Mouse (Mus musculus) midbrain, embryonic 14.5 days (tissue): Measurements from ENCODE around the gene Haao. TPM values are rescaled to one million over a fixed set of nuclear protein-coding genes. Genes with fewer than 3 reads are reported as not detected.

ENCODE experiments used
- ATAC-seq: fragments of 200-750 bp; cut with Nextera tagmentation; 2 replicates; pipeline ENCODE4 v1.8.0; 2017; ENCODE audit warnings: moderate number of reproducible peaks, moderate library complexity; ENCODE audit not compliant: low FRiP score, low TSS enrichment
- DNase-seq: peaks from one replicate; pipeline ENCODE4 v3.0.0-alpha.2; 2015
- H3K27ac ChIP-seq: fragments of 300-500 bp; sonication (generic); replicated peaks from 2 replicates; pipeline ENCODE4 v1.5.1; 2014; ENCODE audit warnings: mild to moderate bottlenecking, low read depth, low read length, moderate library complexity
- H3K27me3 ChIP-seq: fragments of 300-500 bp; sonication (generic); 2 replicates; pipeline ENCODE4 v1.6.1; 2014; ENCODE audit warnings: low read length, control low read depth, mixed read lengths; ENCODE audit not compliant: control insufficient read depth, insufficient read depth
- H3K36me3 ChIP-seq: fragments of 300-500 bp; sonication (generic); 2 replicates; pipeline ENCODE4 v1.6.1; 2014; ENCODE audit warnings: low read length, control low read depth; ENCODE audit not compliant: control insufficient read depth, insufficient read depth
- H3K4me1 ChIP-seq: fragments of 300-500 bp; sonication (generic); 2 replicates; pipeline ENCODE4 v1.6.1; 2014; ENCODE audit warnings: mild to moderate bottlenecking, antibody characterized with exemption, low read length, control low read depth; ENCODE audit not compliant: control insufficient read depth, insufficient read depth
- H3K4me2 ChIP-seq: fragments of 300-500 bp; sonication (generic); 2 replicates; pipeline ENCODE4 v1.6.1; 2014; ENCODE audit warnings: mild to moderate bottlenecking, low read length, moderate library complexity
- H3K4me3 ChIP-seq: fragments of 300-500 bp; sonication (generic); replicated peaks from 2 replicates; pipeline ENCODE4 v1.5.1; 2014; ENCODE audit warnings: low read depth, low read length
- H3K9ac ChIP-seq: fragments of 300-500 bp; sonication (generic); replicated peaks from 2 replicates; pipeline ENCODE4 v1.6.1; 2014; ENCODE audit warnings: mild to moderate bottlenecking, low read length, moderate library complexity
- H3K9me3 ChIP-seq: fragments of 300-500 bp; sonication (generic); 2 replicates; pipeline ENCODE4 v1.6.1; 2016; ENCODE audit warnings: low read length, control low read depth, mixed read lengths; ENCODE audit not compliant: control insufficient read depth
- WGBS: fragments of 180-500 bp; shearing (Covaris S2); extraction: QIAGEN DNeasy Blood & Tissue Kit; methylation state at CpG from one replicate; pipeline ENCODE4 v1.1.7; 2014; 5-methylcytosine and 5-hydroxymethylcytosine counted together
- polyA plus RNA-seq: library from polyadenylated mRNA; unstranded; fragments of >200 nt; fragmentation: Nextera tagmentation; extraction: Ambion mirVana; gene quantifications from 2 replicates; pipeline ENCODE4 v1.2.1, GENCODE M21; 2014

Gene Haao
- polyA plus RNA-seq, 1 experiment from 2014 or later: 0.20 TPM

GRCm38 (mm10) chr17:83887241-83887640 is 39.5 kb upstream of the Haao start:
- no peaks in the 10 kb centered on the region for H3K9me3 ChIP-seq
- no peak for ATAC-seq
- 86% methylated on average over 5 of the region's 5 CpGs for WGBS

GRCm38 (mm10) chr17:83886395-83886794 is 38.6 kb upstream of the Haao start:
- Histone ChIP-seq H3K27me3 (no peaks in the 10 kb centered on the region), H3K4me1 (no peaks in the 10 kb centered on the region), H3K4me3 (no peak overlapping the region), H3K36me3 (no peaks in the 10 kb centered on the region), H3K4me2 (no peak overlapping the region), H3K27ac (no peak overlapping the region), H3K9me3 (no peaks in the 10 kb centered on the region), H3K9ac (no peak overlapping the region)
- DNase-seq: no peak
- 88% methylated on average over 3 of the region's 3 CpGs for WGBS
- ATAC-seq: no peak

More at GRCm38 (mm10) chr17:83887241-83887640, 39.5 kb upstream of the Haao start:
- Histone ChIP-seq H3K4me2 (no peak overlapping the region), H3K4me1 (no peaks in the 10 kb centered on the region), H3K27ac (no peak overlapping the region), H3K9ac (no peak overlapping the region), H3K4me3 (no peak overlapping the region), H3K36me3 (no peaks in the 10 kb centered on the region), H3K27me3 (no peaks in the 10 kb centered on the region)
- DNase-seq: no peak

GRCm38 (mm10) chr17:83885750-83886149 is 38.0 kb upstream of the Haao start:
- no peaks in the 10 kb centered on the region for H3K36me3 ChIP-seq
- DNase-seq: no peak
- no peak overlapping the region for H3K9ac ChIP-seq
- H3K27me3 ChIP-seq: no peaks in the 10 kb centered on the region
- no peak overlapping the region for H3K4me3 ChIP-seq
- H3K4me1 ChIP-seq: no peaks in the 10 kb centered on the region
- H3K4me2 ChIP-seq: no peak overlapping the region
- 90% methylated on average over 5 of the region's 5 CpGs for WGBS
- no peak overlapping the region for H3K27ac ChIP-seq
- ATAC-seq: no peak
- H3K9me3 ChIP-seq: no peaks in the 10 kb centered on the region

- DNase-seq (no peak), ATAC-seq (no peak)
- Histone ChIP-seq H3K9me3 (no peaks in the 10 kb centered on the region), H3K9ac (no peak overlapping the region), H3K4me2 (no peak overlapping the region), H3K27me3 (no peaks in the 10 kb centered on the region), H3K27ac (no peak overlapping the region), H3K4me1 (no peaks in the 10 kb centered on the region), H3K4me3 (no peak overlapping the region), H3K36me3 (no peaks in the 10 kb centered on the region)
- 93% methylated on average over 13 of the region's 13 CpGs for WGBS
Observed at GRCm38 (mm10) chr17:83885021-83885582, 37.3 kb upstream of the Haao start.

- Histone ChIP-seq H3K4me1 (no peaks in the 10 kb centered on the region), H3K27ac (no peak overlapping the region), H3K36me3 (no peaks in the 10 kb centered on the region), H3K4me3 (no peak overlapping the region), H3K9ac (no peak overlapping the region), H3K9me3 (no peaks in the 10 kb centered on the region), H3K27me3 (no peaks in the 10 kb centered on the region), H3K4me2 (no peak overlapping the region)
- DNase-seq (no peak), ATAC-seq (no peak)
- WGBS: 90% methylated on average over 2 of the region's 2 CpGs
Observed at GRCm38 (mm10) chr17:83882788-83883187, 35.0 kb upstream of the Haao start.

GRCm38 (mm10) chr17:83881071-83881470 is 33.3 kb upstream of the Haao start:
- H3K4me1 ChIP-seq: no peaks in the 10 kb centered on the region
- H3K9me3 ChIP-seq: no peaks in the 10 kb centered on the region
- H3K9ac ChIP-seq: no peak overlapping the region
- H3K4me2 ChIP-seq: no peak overlapping the region
- ATAC-seq (no peak), DNase-seq (no peak)
- 89% methylated on average over 3 of the region's 3 CpGs for WGBS
- no peak overlapping the region for H3K4me3 ChIP-seq
- H3K27ac ChIP-seq: no peak overlapping the region
- no peaks in the 10 kb centered on the region for H3K36me3 ChIP-seq
- no peaks in the 10 kb centered on the region for H3K27me3 ChIP-seq

GRCm38 (mm10) chr17:83880174-83880710 is 32.5 kb upstream of the Haao start:
- H3K9ac ChIP-seq: no peak overlapping the region
- no peak for DNase-seq
- H3K4me3 ChIP-seq: no peak overlapping the region
- H3K27me3 ChIP-seq: no peaks in the 10 kb centered on the region
- H3K36me3 ChIP-seq: no peaks in the 10 kb centered on the region
- WGBS: 88% methylated on average over 9 of the region's 9 CpGs
- no peaks in the 10 kb centered on the region for H3K4me1 ChIP-seq
- no peak overlapping the region for H3K27ac ChIP-seq
- no peak for ATAC-seq
- no peak overlapping the region for H3K4me2 ChIP-seq
- H3K9me3 ChIP-seq: no peaks in the 10 kb centered on the region

GRCm38 (mm10) chr17:83879631-83880030 is 31.9 kb upstream of the Haao start:
- Histone ChIP-seq H3K4me3 (no peak overlapping the region), H3K4me1 (no peaks in the 10 kb centered on the region), H3K36me3 (no peaks in the 10 kb centered on the region), H3K27me3 (no peaks in the 10 kb centered on the region), H3K27ac (no peak overlapping the region), H3K4me2 (no peak overlapping the region), H3K9me3 (no peaks in the 10 kb centered on the region), H3K9ac (no peak overlapping the region)
- DNase-seq (no peak), ATAC-seq (no peak)
- 95% methylated on average over 6 of the region's 6 CpGs for WGBS

GRCm38 (mm10) chr17:83874610-83875009 is 26.8 kb upstream of the Haao start:
- Histone ChIP-seq H3K4me3 (no peak overlapping the region), H3K4me2 (no peak overlapping the region), H3K36me3 (no peaks in the 10 kb centered on the region), H3K4me1 (no peaks in the 10 kb centered on the region), H3K27ac (no peak overlapping the region), H3K27me3 (no peaks in the 10 kb centered on the region), H3K9ac (no peak overlapping the region), H3K9me3 (no peaks in the 10 kb centered on the region)
- 72% methylated on average over 8 of the region's 8 CpGs for WGBS
- DNase-seq (peak; percentile 23), ATAC-seq (no peak)
